Mouse (Mus musculus) mouse embryonic stem cell (cell line): ENCODE results near the gene Stx6.

Experiments used
- in situ Hi-C, 2 experiments: fragments of 300-500 bp; cut with MboI; formaldehyde crosslinking; loops; 1 replicate in 1 of 2; 3 replicates in 1 of 2; pipeline ENCODE4 v1.14.3; 2019 to 2020; ENCODE audit warnings: low sequenced_read_pairs in 2 of 2, low pct_unique_long_range_greater_than_20kb in 1 of 2, mixed read lengths in 1 of 2; ENCODE audit not compliant: unreplicated experiment in 1 of 2

The Stx6 gene

GRCm38 (mm10) chr1:155241701-155242487 lies 83.4 kb downstream of the Stx6 start:
- in situ Hi-C loops = loop anchor here in 1 of 2 experiments (25.0 kb wide), 1 partner anchor 495 kb away; no protein-coding TSS in a partner anchor

- in situ Hi-C loops = loop anchor here in 1 of 2 experiments (25.0 kb wide), 1 partner anchor 495 kb away; no protein-coding TSS in a partner anchor
Observed at GRCm38 (mm10) chr1:155242488-155242745, 83.9 kb downstream of the Stx6 start.

GRCm38 (mm10) chr1:155243797-155244770 lies 85.6 kb downstream of the Stx6 start, which contains the start of gene BC034090:
BC034090 (minus strand) TSS chr1:155244444.
- in situ Hi-C loops = loop anchor here in 1 of 2 experiments (25.0 kb wide), 1 partner anchor 493 kb away; no protein-coding TSS in a partner anchor

GRCm38 (mm10) chr1:155244771-155245211 lies 86.3 kb downstream of the Stx6 start:
- in situ Hi-C loops = loop anchor here in 1 of 2 experiments (25.0 kb wide), 1 partner anchor 493 kb away; no protein-coding TSS in a partner anchor

GRCm38 (mm10) chr1:155245516-155245915 lies 87.0 kb downstream of the Stx6 start:
- in situ Hi-C loops = loop anchor here in 1 of 2 experiments (25.0 kb wide), 1 partner anchor 492 kb away; no protein-coding TSS in a partner anchor

GRCm38 (mm10) chr1:155247441-155247840 lies 88.9 kb downstream of the Stx6 start:
- in situ Hi-C loops = loop anchor here in 1 of 2 experiments (25.0 kb wide), 1 partner anchor 490 kb away; no protein-coding TSS in a partner anchor

GRCm38 (mm10) chr1:155248041-155248440 lies 89.5 kb downstream of the Stx6 start:
- in situ Hi-C loops = loop anchor here in 1 of 2 experiments (25.0 kb wide), 1 partner anchor 489 kb away; no protein-coding TSS in a partner anchor

- in situ Hi-C loops = loop anchor here in 1 of 2 experiments (25.0 kb wide), 1 partner anchor 487 kb away; no protein-coding TSS in a partner anchor
Observed at GRCm38 (mm10) chr1:155249896-155250295, 91.4 kb downstream of the Stx6 start.

- in situ Hi-C loops = no loop called here
Observed at GRCm38 (mm10) chr1:155250531-155251135, 92.1 kb downstream of the Stx6 start.

- in situ Hi-C loops = no loop called here
Observed at GRCm38 (mm10) chr1:155251596-155251995, 93.1 kb downstream of the Stx6 start.

GRCm38 (mm10) chr1:155252631-155253121 lies 94.2 kb downstream of the Stx6 start:
- in situ Hi-C loops = no loop called here

GRCm38 (mm10) chr1:155253126-155253525 lies 94.6 kb downstream of the Stx6 start:
- in situ Hi-C loops = no loop called here

GRCm38 (mm10) chr1:155254309-155254708 lies 95.8 kb downstream of the Stx6 start:
- in situ Hi-C loops = no loop called here
